In genomic region chr4:105941785-105942184, GRCm38 (mm10) we compare ENCODE assay signal across 9 mouse cellular contexts.
DNase-seq lines count a peak whose midpoint lies in the region; ATAC-seq and TF ChIP-seq lines count a peak whose summit lies in the region.
"Had no signal": no experiment of that assay in that cellular context is flagged by ENCODE, and none has a peak within 500 bp of the region (broad histone marks: within the 10 kb centered on the region; RNA-seq: fewer than 3 reads in every experiment).

No protein-coding gene starts in this region.

- no peaks in the 10 kb centered on the region for H3K27me3 ChIP-seq in kidney, adult 2 months (replicated peaks; ENCODE audit: control insufficient read depth, insufficient read depth, low read length)
- H3K27me3 ChIP-seq in kidney, embryonic 15.5 days: peaks cover 3% of the 10 kb centered on the region; the same call in 1 of the 2 replicates
- H3K27me3 ChIP-seq in limb, embryonic 10.5 days (ENCODE audit: low read depth, poor library complexity, severe bottlenecking): peaks cover 6% of the 10 kb centered on the region; the same call in 1 of the 2 replicates
- H3K27me3 ChIP-seq: midbrain, embryonic 12.5 days had no signal

- no peak overlapping the region for H3K27ac ChIP-seq in kidney, adult 2 months (ENCODE audit: insufficient read depth, low read depth, low read length)
- H3K27ac ChIP-seq in kidney, embryonic 15.5 days: no peak overlapping the region
- peak overlapping the region; percentile 78 for H3K27ac ChIP-seq in limb, embryonic 10.5 days
- H3K27ac ChIP-seq: midbrain, embryonic 12.5 days had no signal

- no peaks in the 10 kb centered on the region for H3K4me1 ChIP-seq in kidney, adult 2 months (ENCODE audit: control insufficient read depth, insufficient read depth, low read length)
- peaks cover 8% of the 10 kb centered on the region; the same call in 1 of the 2 replicates for H3K4me1 ChIP-seq in kidney, embryonic 15.5 days
- H3K4me1 ChIP-seq in limb, embryonic 10.5 days: peaks cover 40% of the 10 kb centered on the region
- H3K4me1 ChIP-seq: midbrain, embryonic 12.5 days had no signal

- no peak overlapping the region for H3K4me2 ChIP-seq in kidney, embryonic 15.5 days
- H3K4me2 ChIP-seq: midbrain, embryonic 12.5 days had no signal

- peak; percentile 76 for TF ChIP-seq CTCF in kidney, adult 2 months (conservative IDR thresholded peaks at IDR 0.05; ENCODE audit: insufficient read depth, insufficient read length, low read depth, low read length)

- no peak for TF ChIP-seq POLR2A in kidney, adult 2 months (IDR thresholded peaks at IDR 0.05; ENCODE audit: low read depth, low read length)

- intact Hi-C loops in heart, postnatal 14 days (cut with DNase I): loop anchor here (2.0 kb wide), 1 partner anchor 789 kb away; no protein-coding TSS in a partner anchor

- H3K9ac ChIP-seq in kidney, embryonic 15.5 days: no peak overlapping the region
- H3K9ac ChIP-seq: midbrain, embryonic 12.5 days had no signal

- no peak for ATAC-seq in kidney, embryonic 15.5 days (replicated peaks; ENCODE audit: low FRiP score)

- peak; percentile 41 for DNase-seq in kidney, adult 2 months
- peak; percentile 75 for DNase-seq in R1 (ENCODE audit: low read depth, low spot score)
- peak; percentile 77 to 80 for DNase-seq in cerebellum, postnatal 10 days
- DNase-seq in heart, postnatal 14 days: peak; percentile 76 to 77
- peak; percentile 78 for DNase-seq in limb, embryonic 10.5 days (ENCODE audit: low spot score)
- peak; percentile 70 for DNase-seq in right cerebral cortex, postnatal 4 days
- DNase-seq in spleen, adult 12 weeks (ENCODE audit: low spot score): no peak

- H3K9me3 ChIP-seq in kidney, embryonic 15.5 days (replicated peaks): no peaks in the 10 kb centered on the region
- no peaks in the 10 kb centered on the region for H3K9me3 ChIP-seq in limb, embryonic 10.5 days (replicated peaks)
- H3K9me3 ChIP-seq: midbrain, embryonic 12.5 days had no signal

- H3K4me3 ChIP-seq in kidney, adult 2 months (ENCODE audit: insufficient read depth, low read depth, low read length): no peak overlapping the region
- no peak overlapping the region for H3K4me3 ChIP-seq in kidney, embryonic 15.5 days (replicated peaks)
- no peak overlapping the region for H3K4me3 ChIP-seq in limb, embryonic 10.5 days
- H3K4me3 ChIP-seq: midbrain, embryonic 12.5 days had no signal

- WGBS in kidney, adult 2 months: 50% methylated on average over 7 of the region's 7 CpGs
- WGBS in kidney, embryonic 15.5 days: 48% methylated on average over 7 of the region's 7 CpGs
- WGBS in limb, embryonic 10.5 days: 40% methylated on average over 7 of the region's 7 CpGs

- H3K36me3 ChIP-seq in kidney, adult 2 months (ENCODE audit: control insufficient read depth, insufficient read depth, low read length): no peaks in the 10 kb centered on the region
- no peaks in the 10 kb centered on the region for H3K36me3 ChIP-seq in kidney, embryonic 15.5 days
- no peaks in the 10 kb centered on the region for H3K36me3 ChIP-seq in limb, embryonic 10.5 days
- H3K36me3 ChIP-seq: midbrain, embryonic 12.5 days had no signal
